Mouse (Mus musculus): ENCODE measurements around the gene Vmn1r54.
"Not testable (repeated sequence)": the region's sequence is repeated elsewhere in the genome, so short reads cannot be mapped to it uniquely, and the experiment has no call there.

Gene Vmn1r54

DNA sequence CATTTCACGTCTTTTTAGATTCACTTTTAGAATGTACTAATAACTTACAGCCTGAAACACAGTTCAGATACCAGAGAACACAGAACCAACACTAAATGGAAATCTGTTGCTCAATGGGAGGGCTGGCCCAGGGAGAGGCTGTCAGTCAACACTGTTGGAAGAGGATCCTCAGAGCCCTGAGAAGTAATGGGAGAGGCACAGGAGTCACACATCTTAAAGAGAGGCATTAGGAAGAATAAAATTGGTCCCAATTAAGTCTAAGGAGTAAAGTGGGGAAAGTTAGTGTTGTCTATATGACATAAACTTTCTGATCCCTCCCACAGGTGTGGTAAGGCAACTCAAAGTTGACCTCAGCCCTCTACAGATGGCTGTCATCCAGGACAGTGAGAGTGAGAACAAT, at the start of gene Vmn1r54:
Vmn1r54 (plus strand) TSS at position 301 of the 400 bp plus-strand sequence.
- DNase-seq, result no peak

DNA sequence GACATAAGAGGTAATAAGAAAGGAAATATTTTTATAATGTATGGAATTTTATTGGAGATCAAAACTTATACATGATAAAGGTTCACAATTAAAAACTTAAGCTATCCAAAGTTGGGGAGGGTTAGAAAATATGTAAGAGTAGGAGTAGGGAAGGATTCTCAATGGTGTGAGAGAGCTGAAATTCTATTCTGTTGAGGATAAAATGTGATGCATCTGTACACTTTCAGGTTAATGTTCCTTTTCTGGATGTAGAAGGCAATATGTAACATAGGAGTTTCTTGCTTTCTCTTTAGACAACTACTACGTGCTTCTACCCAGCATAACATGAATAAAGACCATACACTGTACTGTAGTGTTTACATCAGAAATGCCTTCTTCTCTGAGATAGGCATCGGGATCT, 43.6 kb upstream of the Vmn1r54 start, which contains the start of gene V1ra8:
V1ra8 (plus strand) TSS at position 301 of the 400 bp plus-strand sequence.
- not testable (repeated sequence) for DNase-seq

DNA sequence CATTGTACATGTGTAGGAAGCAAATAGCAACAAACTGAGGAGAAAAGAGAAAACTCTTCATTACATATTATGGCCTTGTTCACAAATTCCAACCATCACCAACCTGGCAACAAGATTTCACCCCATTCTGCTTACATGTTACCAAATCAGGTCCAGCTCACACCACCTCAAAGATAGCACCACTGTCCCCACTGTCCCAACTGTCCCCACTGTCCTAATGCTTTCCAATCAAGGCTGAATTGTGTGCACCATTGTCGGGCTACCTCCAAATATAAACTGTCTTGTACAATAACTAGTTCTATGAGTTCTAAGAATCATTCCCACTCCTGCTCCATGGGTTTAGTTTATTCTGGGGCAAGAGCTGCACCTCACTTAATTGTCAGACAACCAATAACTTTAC, 21.8 kb upstream of the Vmn1r54 start, which contains the start of gene Vmn1r53:
Vmn1r53 (minus strand) TSS at position 101 of the 400 bp plus-strand sequence.
- no peak for DNase-seq

DNA sequence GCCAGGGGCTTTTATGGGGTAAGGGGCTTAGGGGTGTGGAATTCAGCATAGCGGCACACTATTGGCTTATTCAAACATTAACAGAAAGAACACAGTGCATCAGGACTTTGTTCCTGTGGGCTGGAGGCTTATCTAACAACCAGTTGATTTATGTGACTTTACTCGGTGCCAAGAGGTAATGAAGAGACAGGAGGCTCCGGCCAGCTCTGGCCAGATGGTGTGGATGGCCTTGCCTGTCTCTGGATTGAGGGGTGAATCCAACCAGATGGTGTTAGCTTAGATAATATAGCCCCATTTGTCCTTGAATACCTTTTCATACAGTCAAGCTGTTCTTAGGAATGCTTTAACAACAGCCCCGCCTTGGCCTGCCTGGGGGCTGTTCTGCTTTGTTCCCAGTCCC, 14.0 kb upstream of the Vmn1r54 start:
- not testable (repeated sequence) for DNase-seq

DNA sequence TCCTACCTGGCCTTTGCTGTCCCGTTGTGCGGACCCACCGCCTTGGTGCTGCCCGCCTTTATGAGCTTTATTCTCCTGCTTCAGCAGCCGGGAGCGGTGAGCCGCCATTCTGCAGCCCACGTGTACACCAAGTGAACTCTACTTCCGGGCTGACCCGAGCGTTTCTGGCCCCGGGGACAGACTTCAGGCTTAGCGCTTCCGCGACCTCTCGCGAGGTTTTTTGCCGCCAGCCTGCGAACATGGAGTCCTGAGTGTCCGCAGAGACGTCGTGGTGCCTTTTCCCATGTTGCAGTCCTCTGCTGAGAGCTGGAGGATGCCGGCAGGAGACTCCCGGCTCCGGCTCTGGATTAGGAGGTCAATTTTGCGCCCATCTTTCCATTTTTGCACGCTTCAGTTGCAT, 13.4 kb upstream of the Vmn1r54 start:
- DNase-seq, result no peak

- no peak for DNase-seq
These were observed 2.1 kb upstream of the Vmn1r54 start for GRCm38 (mm10) chr6:90244019-90244418.

GRCm38 (mm10) chr6:90288265-90288664, 42.2 kb downstream of the Vmn1r54 start:
- DNase-seq, result peak; percentile 9

DNA sequence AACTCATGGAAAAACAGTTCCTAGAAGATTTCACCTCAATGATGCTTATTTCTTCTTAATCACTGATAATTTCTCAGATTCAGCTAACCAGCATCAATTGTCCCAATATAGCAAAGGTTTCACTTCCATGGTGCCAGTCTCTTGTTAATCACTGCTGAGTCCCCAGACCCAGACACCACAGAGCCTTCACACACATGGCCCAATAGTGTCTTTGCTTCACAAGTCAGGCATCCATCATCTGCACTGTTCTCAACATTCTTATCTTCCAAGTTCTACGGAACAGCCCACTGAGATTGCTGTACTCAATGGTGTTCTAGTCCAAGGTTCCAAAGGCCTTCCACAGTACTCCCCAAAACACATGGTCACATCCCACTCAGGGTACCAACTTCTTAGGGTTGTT, 54.8 kb downstream of the Vmn1r54 start, which contains the start of gene BC048671:
BC048671 (plus strand) TSS at position 301 of the 400 bp plus-strand sequence.
- no peak for DNase-seq

- DNase-seq, result no peak
These were observed 60.3 kb downstream of the Vmn1r54 start for GRCm38 (mm10) chr6:90306315-90306975.

- no peak for DNase-seq
These were observed 63.0 kb downstream of the Vmn1r54 start for GRCm38 (mm10) chr6:90308839-90309778.

GRCm38 (mm10) chr6:90315961-90316360, 69.9 kb downstream of the Vmn1r54 start:
- DNase-seq, result peak; percentile 49

DNA sequence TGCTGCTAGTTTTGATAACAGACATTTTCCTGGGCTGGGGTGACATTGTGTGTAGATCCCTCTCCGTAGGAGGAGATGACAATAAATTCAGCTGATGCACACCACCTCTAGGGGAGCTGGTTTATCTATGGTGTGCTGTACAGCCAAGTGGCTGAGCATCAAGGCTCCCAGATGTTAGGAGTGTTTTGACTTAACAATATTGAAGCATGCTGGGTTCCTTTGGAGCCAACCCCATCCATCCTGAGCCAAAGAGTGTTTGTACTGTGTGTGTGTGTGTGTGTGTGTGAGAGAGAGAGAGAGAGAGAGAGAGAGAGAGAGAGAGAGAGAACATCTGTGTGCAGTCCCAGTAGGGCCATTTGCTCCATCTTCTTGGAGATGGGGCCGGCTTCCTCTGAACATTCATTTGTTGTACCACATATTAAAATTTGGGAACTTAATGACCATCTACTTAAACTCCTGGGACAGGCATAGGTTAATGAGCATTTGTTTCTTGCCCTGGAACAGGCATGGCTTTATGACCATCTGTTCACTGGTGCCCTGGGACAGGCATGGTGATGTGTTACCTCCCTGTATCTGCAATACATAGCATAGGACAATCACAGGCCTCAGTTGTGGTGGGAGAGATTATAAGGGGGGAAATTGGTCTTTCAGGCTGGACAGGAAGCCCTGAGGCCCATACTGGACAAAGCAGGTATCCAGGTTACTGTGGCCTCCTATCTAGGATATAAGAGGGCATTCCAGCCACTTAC, 71.6 kb downstream of the Vmn1r54 start:
- DNase-seq, result no peak

DNA sequence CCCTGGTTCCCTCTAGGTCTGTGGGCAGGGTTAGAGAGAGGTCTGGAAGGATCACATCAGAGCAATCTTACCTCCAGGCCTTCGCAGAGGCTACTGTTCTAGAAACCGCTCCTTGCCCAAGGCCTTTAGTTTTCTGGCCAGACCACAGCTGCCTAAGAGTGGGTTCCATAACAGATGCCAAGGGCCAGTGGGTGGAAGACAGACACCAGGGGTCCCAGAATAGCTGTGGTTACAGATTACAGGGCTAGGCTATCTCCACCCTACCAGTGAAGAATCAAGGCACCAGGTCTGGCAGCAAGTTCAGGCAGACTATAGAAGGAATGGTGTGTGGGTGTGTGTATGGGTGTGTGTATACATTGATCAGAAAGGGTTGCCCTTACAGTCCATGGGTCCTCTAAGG, 72.9 kb downstream of the Vmn1r54 start:
- no peak for DNase-seq

GRCm38 (mm10) chr6:90319475-90320191, 73.5 kb downstream of the Vmn1r54 start:
- no peak for DNase-seq

- DNase-seq, result no peak
These were observed 74.3 kb downstream of the Vmn1r54 start for GRCm38 (mm10) chr6:90320429-90320828.
